Mouse (Mus musculus) heart, postnatal 10 days (tissue): ENCODE data around the gene Slc17a8. TPM values are rescaled to one million over a fixed set of nuclear protein-coding genes. Genes with fewer than 3 reads are reported as not detected.

Experiments
- DNase-seq, 2 experiments: peaks; one replicate each; pipeline ENCODE4 v3.0.0; 2021
- intact Hi-C: fragments of 180-260 bp; cut with DNase I; formaldehyde crosslinking; loops from one replicate; pipeline ENCODE4 v1.15.1; 2025
- total RNA-seq, 2 experiments: library from RNA; stranded (reverse); gene quantifications; 2 replicates each; pipeline ENCODE4 v1.2.3; 2021

Gene Slc17a8
- total RNA-seq, 2 experiments from 2014 or later: not detected

GRCm38 (mm10) chr10:89532451-89532850 is 88.6 kb downstream of the Slc17a8 start:
- DNase-seq: peak in 1 of 2 experiments; percentile 11
- intact Hi-C loops: loop anchor here (5.0 kb wide), 2 partner anchors 70 to 95 kb away; no protein-coding TSS in a partner anchor

DNA sequence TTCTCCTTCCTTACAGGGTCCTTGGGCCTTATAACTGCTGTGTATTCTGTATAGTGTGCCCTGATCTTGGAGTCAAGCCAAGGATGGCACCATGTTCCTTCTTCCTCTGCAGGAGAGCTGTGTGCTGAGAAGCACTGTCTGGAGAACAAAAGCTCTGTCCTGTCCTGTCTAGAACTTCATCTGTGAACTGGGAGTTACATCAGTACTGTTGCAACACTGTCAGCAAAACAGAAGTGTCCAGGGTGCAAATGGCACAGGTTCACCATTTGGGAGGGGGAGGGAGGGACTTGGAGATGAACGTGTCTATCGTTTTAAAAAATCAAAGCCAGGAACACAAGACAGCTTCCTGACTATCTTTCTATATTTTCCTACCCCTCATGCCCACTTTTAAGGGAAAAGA is 89.1 kb downstream of the Slc17a8 start:
- intact Hi-C loops: loop anchor here (5.0 kb wide), 2 partner anchors 70 to 95 kb away; no protein-coding TSS in a partner anchor
- DNase-seq: peak in 1 of 2 experiments; percentile 13

DNA sequence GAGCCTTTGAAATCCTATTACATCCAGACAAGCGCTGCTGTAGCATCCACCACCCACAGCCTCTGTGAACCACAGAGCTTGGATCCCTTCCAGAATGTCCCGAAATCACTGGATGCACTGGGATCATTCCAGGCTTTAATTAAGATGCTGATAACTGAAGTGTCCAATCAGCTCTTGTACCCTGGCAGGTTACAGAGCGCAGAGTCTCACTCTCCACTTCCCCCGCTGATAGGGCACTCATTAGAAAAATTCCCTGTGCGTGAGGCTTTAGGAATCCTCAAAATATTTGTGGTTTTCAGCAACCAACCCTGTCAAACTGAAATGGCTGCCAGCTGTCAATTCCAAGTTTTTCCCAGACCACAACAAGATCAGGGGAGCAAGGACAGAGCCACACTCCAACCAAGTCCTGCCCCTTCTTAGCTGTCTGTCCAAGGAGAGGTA is 89.8 kb downstream of the Slc17a8 start:
- intact Hi-C loops: loop anchor here (5.0 kb wide), 2 partner anchors 69 to 96 kb away; no protein-coding TSS in a partner anchor
- DNase-seq: peak; percentile 78 to 80

- intact Hi-C loops: no loop called here
- DNase-seq: peak; percentile 71 to 73
Measured at GRCm38 (mm10) chr10:89527054-89527453, 94.0 kb downstream of the Slc17a8 start.

GRCm38 (mm10) chr10:89525823-89526222 is 95.2 kb downstream of the Slc17a8 start:
- DNase-seq: no peak
- intact Hi-C loops: no loop called here

Other genes starting within 250 kb of the Slc17a8 start
- 10 to 100 TPM; 12.9 to 14.6 TPM for gene Gas2l3, start 177.3 kb downstream of the Slc17a8 start, total RNA-seq
- 1 to 10 TPM in 1 of 2 experiments, under 1 TPM in 1; 0.72 to 1.1 TPM for gene Nr1h4, start 87.7 kb downstream of the Slc17a8 start, total RNA-seq
- gene Scyl2, start 65.0 kb upstream of the Slc17a8 start, total RNA-seq: 10 to 100 TPM; 21.9 to 23.1 TPM
- 10 to 100 TPM; 11.6 to 11.7 TPM for gene Actr6, start 111.0 kb upstream of the Slc17a8 start, total RNA-seq
- gene Uhrf1bp1l, start 123.7 kb upstream of the Slc17a8 start, total RNA-seq: 10 to 100 TPM; 23.1 to 36.8 TPM